Mouse (Mus musculus) CH12.LX (cell line): ENCODE measurements around the gene Tmem189.

Experiments
- ETS1 ChIP-seq: conservative IDR thresholded peaks from 2 replicates; pipeline ENCODE4 v1.6.1; 2012; ENCODE audit warnings: low read depth, mild to moderate bottlenecking, inconsistent platforms, low read length, improper control_type of control experiment, moderate library complexity
- MAFK ChIP-seq: IDR thresholded peaks from 2 replicates; pipeline ENCODE4 v1.6.1; 2011; ENCODE audit warnings: low read length, improper control_type of control experiment; ENCODE audit not compliant: insufficient replicate concordance
- POLR2A ChIP-seq: IDR thresholded peaks from 2 replicates; pipeline ENCODE4 v1.6.1; 2011; ENCODE audit warnings: low read depth, mild to moderate bottlenecking, improper control_type of control experiment, low read length

DNA sequence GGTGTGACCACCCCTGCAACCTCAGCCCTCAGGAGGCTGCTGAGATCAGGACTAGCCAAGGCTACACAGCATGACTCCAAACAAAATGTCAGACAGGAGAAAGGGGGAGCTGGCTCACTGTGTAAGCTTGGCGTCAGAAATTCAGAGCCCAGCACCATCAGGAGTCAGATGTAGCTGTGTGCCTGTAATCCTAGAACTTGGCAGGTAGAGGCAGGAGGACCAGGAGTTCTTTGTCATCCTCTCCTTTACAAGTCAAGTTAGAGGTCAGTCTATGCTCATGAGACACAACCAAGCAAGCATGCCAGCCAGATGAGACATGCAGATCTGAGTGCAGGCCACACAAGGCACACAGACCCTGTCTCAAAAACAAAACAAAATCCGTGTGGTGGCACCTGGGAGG lies 64.0 kb downstream of the Tmem189 start:
- no peak for TF ChIP-seq POLR2A
- TF ChIP-seq MAFK = no peak
- no peak for TF ChIP-seq ETS1
